Mouse (Mus musculus) liver, embryonic 15.5 days (tissue): ENCODE measurements around the gene Rnasek. TPM values are rescaled to one million over a fixed set of nuclear protein-coding genes. Genes with fewer than 3 reads are reported as not detected.
A peak's percentile ranks its signal among the peaks of the same experiment; 100 is the strongest.

Experiments used
- microRNA counts: library from miRNA; unstranded; fragments of <30 nt; microRNA quantifications from one replicate; lab custom pipeline; 2016
- microRNA-seq: library from miRNA; unstranded; fragments of <30 nt; microRNA quantifications from one replicate; pipeline ENCODE4, GENCODE M21; 2016
- polyA plus RNA-seq: library from polyadenylated mRNA; unstranded; fragments of >200 nt; fragmentation: Nextera tagmentation; extraction: Ambion mirVana; gene quantifications from 2 replicates; pipeline ENCODE4 v1.2.1, GENCODE M21; 2015

The Rnasek gene
- polyA plus RNA-seq, 1 experiment from 2014 or later: 146 TPM

MicroRNA genes within 50 kb of the gene (microRNA counts, 519-probe panel; counts per million panel counts)
- microRNA mmu-miR-195 (lab: Ali Mortazavi, UCI): not detected
- 2,008 counts per million, percentile 23 among the panel's probes with 10 or more counts for microRNA mmu-miR-497 (lab: Ali Mortazavi, UCI)

Small RNA genes lying within 50 kb of the gene (microRNA-seq; reads per million reads assigned to microRNA genes)
- gene Mir195a: 272 reads per million, percentile 64 among the genes with 10 or more reads in this experiment
- not detected for gene Mir497
- gene Mir497b: not detected

Other genes starting within 250 kb of the Rnasek start
- 252 and 262 TPM in 2 replicates for gene Gabarap, start 248.7 kb downstream of the Rnasek start, polyA plus RNA-seq
- 23.1 and 24.0 TPM in 2 replicates for gene Phf23, start 244.1 kb downstream of the Rnasek start, polyA plus RNA-seq
- gene Dvl2, start 239.2 kb downstream of the Rnasek start, polyA plus RNA-seq: 5.3 and 5.5 TPM in 2 replicates
- gene Acadvl, start 224.4 kb downstream of the Rnasek start, polyA plus RNA-seq: 111 and 124 TPM in 2 replicates
- gene Dlg4, start 222.9 kb downstream of the Rnasek start, polyA plus RNA-seq: 0.63 and 0.93 TPM in 2 replicates
- gene Asgr1, start 185.8 kb downstream of the Rnasek start, polyA plus RNA-seq: 6.8 and 7.3 TPM in 2 replicates
- 10.7 and 13.0 TPM in 2 replicates for gene Asgr2, start 147.2 kb downstream of the Rnasek start, polyA plus RNA-seq
- 2.6 and 2.9 TPM in 2 replicates for gene Mgl2, start 109.5 kb downstream of the Rnasek start, polyA plus RNA-seq
- gene Clec10a, start 83.6 kb downstream of the Rnasek start, polyA plus RNA-seq: 0.39 and 0.60 TPM in 2 replicates
- gene Slc16a11, start 27.1 kb downstream of the Rnasek start, polyA plus RNA-seq: 1.6 and 1.7 TPM in 2 replicates
- 3.5 and 4.4 TPM in 2 replicates for gene Slc16a13, start 18.8 kb downstream of the Rnasek start, polyA plus RNA-seq
- 2.1 and 2.2 TPM in 2 replicates for gene Bcl6b, start 10.0 kb downstream of the Rnasek start, polyA plus RNA-seq
- 57.1 and 62.2 TPM in 2 replicates for gene 0610010K14Rik, start 1.9 kb downstream of the Rnasek start, polyA plus RNA-seq
- 5.2 and 5.3 TPM in 2 replicates for gene Gm21988, start within 50 bp of the Rnasek start, polyA plus RNA-seq
- gene Alox12, start 15.5 kb upstream of the Rnasek start, polyA plus RNA-seq: 13.8 and 14.5 TPM in 2 replicates
- gene Alox12e, start 82.8 kb upstream of the Rnasek start, polyA plus RNA-seq: 0.16 TPM in 1 of 2 replicates, not detected in the other
- gene Alox15, start 112.2 kb upstream of the Rnasek start, polyA plus RNA-seq: 1.3 and 1.6 TPM in 2 replicates
- 13.5 and 14.5 TPM in 2 replicates for gene Pelp1, start 170.2 kb upstream of the Rnasek start, polyA plus RNA-seq
- 15.6 and 16.5 TPM in 2 replicates for gene Arrb2, start 192.8 kb upstream of the Rnasek start, polyA plus RNA-seq
- 13.2 and 14.4 TPM in 2 replicates for gene Med11, start 212.1 kb upstream of the Rnasek start, polyA plus RNA-seq
- gene Zmynd15, start 219.6 kb upstream of the Rnasek start, polyA plus RNA-seq: 0.22 and 0.26 TPM in 2 replicates
- gene Cxcl16, start 220.1 kb upstream of the Rnasek start, polyA plus RNA-seq: 2.0 and 2.2 TPM in 2 replicates